ENCODE assay signal across 9 mouse cellular contexts in the genomic region with DNA sequence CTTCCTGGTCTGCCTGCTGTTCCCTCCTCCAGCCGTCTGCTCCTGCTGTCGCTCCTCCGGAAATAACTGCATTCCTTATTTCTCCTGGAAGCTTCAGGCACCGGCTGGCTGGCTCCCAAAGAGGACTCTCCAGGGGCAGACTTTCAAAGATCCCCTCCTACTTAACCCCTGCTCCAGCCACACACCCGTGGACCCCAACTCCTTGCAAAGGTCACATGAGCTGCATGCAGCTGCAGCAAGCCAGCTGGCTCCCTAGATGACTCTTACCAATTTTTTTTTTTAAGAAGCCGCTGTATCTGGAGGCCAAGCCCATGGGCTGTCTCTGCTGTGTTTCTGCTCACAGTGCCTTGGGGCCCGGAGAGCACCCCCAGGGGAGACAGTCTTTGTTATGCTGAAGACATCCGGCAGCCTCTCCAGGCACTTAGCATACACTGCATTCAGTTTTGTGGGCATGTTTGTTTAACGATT. TPM values are rescaled to one million over a fixed set of nuclear protein-coding genes. Genes with fewer than 3 reads are reported as not detected.
DNase-seq lines count a peak whose midpoint lies in the region; ATAC-seq lines count a peak whose summit lies in the region.
"Had no signal": no experiment of that assay in that cellular context is flagged by ENCODE, and none has a peak within 500 bp of the region (broad histone marks: within the 10 kb centered on the region; RNA-seq: fewer than 3 reads in every experiment).

No protein-coding gene starts in this region.

- DNase-seq in ovary, postnatal 14 days (ENCODE audit: low spot score) = peak; percentile 49
- DNase-seq in ovary, postnatal 10 days (ENCODE audit: low spot score) = no peak
- DNase-seq in embryonic facial prominence, embryonic 11.5 days (ENCODE audit: low spot score) = no peak
- peak; percentile 83 for DNase-seq in heart, postnatal 4 days
- DNase-seq in layer of hippocampus, postnatal 10 days (ENCODE audit: low spot score in 2 of 2) = peak; percentile 58 to 62
- peak; percentile 73 to 83 for DNase-seq in right cerebral cortex, adult 2 months (ENCODE audit: low spot score in 2 of 2)
- DNase-seq in urinary bladder, adult 18-20 months (ENCODE audit: low spot score in 2 of 2) = no peak

- no peak overlapping the region for H3K4me3 ChIP-seq in embryonic facial prominence, embryonic 11.5 days (ENCODE audit: low read depth, low read length)

- H3K9ac ChIP-seq in embryonic facial prominence, embryonic 11.5 days (replicated peaks; ENCODE audit: low read length) = no peak overlapping the region

- WGBS in embryonic facial prominence, embryonic 11.5 days = 1% methylated on average over 9 of the region's 9 CpGs

- no peaks in the 10 kb centered on the region for H3K9me3 ChIP-seq in embryonic facial prominence, embryonic 11.5 days (replicated peaks; ENCODE audit: control insufficient read depth, low read length)

- H3K4me1 ChIP-seq in embryonic facial prominence, embryonic 11.5 days (ENCODE audit: control insufficient read depth, insufficient read depth, low read length) = 0 out of 2 replicates have a peak, but pooled peaks cover 2% of the 10 kb centered on the region

- H3K27me3 ChIP-seq in embryonic facial prominence, embryonic 11.5 days (ENCODE audit: control insufficient read depth, insufficient read depth, low read length) = peaks cover 2% of the 10 kb centered on the region; the same call in 1 of the 2 replicates

- H3K36me3 ChIP-seq in embryonic facial prominence, embryonic 11.5 days (replicated peaks; ENCODE audit: control insufficient read depth, insufficient read depth, low read depth, low read length) = no peaks in the 10 kb centered on the region

- no peak overlapping the region for H3K4me2 ChIP-seq in embryonic facial prominence, embryonic 11.5 days (ENCODE audit: low read depth, low read length)

- H3K27ac ChIP-seq in embryonic facial prominence, embryonic 11.5 days (replicated peaks; ENCODE audit: low read depth, low read length) = no peak overlapping the region

- ATAC-seq in embryonic facial prominence, embryonic 11.5 days (replicated peaks; ENCODE audit: insufficient number of reproducible peaks, low FRiP score, low TSS enrichment, low read depth) = 0 out of 2 replicates have a peak, but pooled peaks have one; percentile 6
- no peak for ATAC-seq in megakaryocyte, adult 5-6 weeks (ENCODE audit: poor library complexity, severe bottlenecking)

RNA-seq across cellular contexts. Expression of a gene that starts 8.9 kb away (rescaled TPM):
- 2.7 and 3.0 TPM in 2 replicates for polyA plus RNA-seq in embryonic facial prominence, embryonic 11.5 days (2014; fragmentation: Nextera tagmentation; extraction: Ambion mirVana)
- total RNA-seq in heart, postnatal 4 days (2021) = 1 to 10 TPM; 1.5 to 2.0 TPM
- total RNA-seq in layer of hippocampus, postnatal 10 days (2021) = 1 to 10 TPM; 6.8 to 7.7 TPM
- not detected in 2 replicates for total RNA-seq in megakaryocyte, adult 5-6 weeks (2015)
- not detected in 2 replicates for total RNA-seq in megakaryocyte, adult 5-6 weeks (2017)
- total RNA-seq: liver, adult 2 months had no signal

Comparison
In these comparisons a context has a peak if more than half of its experiments do, and no peak if none do; other contexts are left out.
1. DNase-seq: peak in ovary, postnatal 14 days (single experiment), heart, postnatal 4 days (single experiment), layer of hippocampus, postnatal 10 days (2 of 2) and right cerebral cortex, adult 2 months (2 of 2); none in ovary, postnatal 10 days (single experiment), embryonic facial prominence, embryonic 11.5 days (single experiment) and urinary bladder, adult 18-20 months (0 of 2).